Mouse (Mus musculus) frontal cortex, adult 2 months (tissue): Measurements from ENCODE around the gene Hibadh. TPM values are rescaled to one million over a fixed set of nuclear protein-coding genes. Genes with fewer than 3 reads are reported as not detected.
"Not testable (repeated sequence)": the region's sequence is repeated elsewhere in the genome, so short reads cannot be mapped to it uniquely, and the experiment has no call there.

Experiments
- DNase-seq, 2 experiments: peaks; one replicate each; pipeline ENCODE4 v3.0.0; 2022; ENCODE audit warnings: low spot score in 1 of 2; ENCODE audit errors: extremely low spot score in 1 of 2
- polyA plus RNA-seq: library from polyadenylated mRNA; depleted of rRNA; stranded (reverse); fragments of >200 nt; gene quantifications from 2 replicates; pipeline ENCODE4 v1.2.3, GENCODE M21; 2012; rRNA removed

Hibadh gene
- 72.7 and 73.7 TPM in 2 replicates for polyA plus RNA-seq

- peak; percentile 91 to 97 for DNase-seq
These were observed at the start of gene Hibadh for GRCm38 (mm10) chr6:52640224-52640712. Gene Hibadh (minus strand): TSS chr6:52640389.

- DNase-seq: no peak
These were observed 46.8 kb upstream of the Hibadh start for GRCm38 (mm10) chr6:52686901-52687500.

GRCm38 (mm10) chr6:52682607-52683006, 42.4 kb upstream of the Hibadh start:
- no peak for DNase-seq

GRCm38 (mm10) chr6:52681847-52682485, 41.8 kb upstream of the Hibadh start:
- no peak for DNase-seq

GRCm38 (mm10) chr6:52680458-52681032, 40.4 kb upstream of the Hibadh start:
- no peak for DNase-seq

- DNase-seq: no peak
These were observed 39.4 kb upstream of the Hibadh start for GRCm38 (mm10) chr6:52679565-52679964.

- not testable (repeated sequence) for DNase-seq
These were observed 37.3 kb upstream of the Hibadh start for GRCm38 (mm10) chr6:52677534-52677933.

- DNase-seq: no peak
These were observed 35.2 kb upstream of the Hibadh start for GRCm38 (mm10) chr6:52675222-52675921.

- DNase-seq: no peak
These were observed 34.4 kb upstream of the Hibadh start for GRCm38 (mm10) chr6:52674541-52674940.

GRCm38 (mm10) chr6:52673706-52674105, 33.5 kb upstream of the Hibadh start:
- no peak for DNase-seq

- DNase-seq: no peak
These were observed 32.4 kb upstream of the Hibadh start for GRCm38 (mm10) chr6:52672539-52672938.

- no peak for DNase-seq
These were observed 31.6 kb upstream of the Hibadh start for GRCm38 (mm10) chr6:52671791-52672190.

GRCm38 (mm10) chr6:52669878-52670277, 29.7 kb upstream of the Hibadh start:
- not testable (repeated sequence) for DNase-seq

GRCm38 (mm10) chr6:52667641-52668040, 27.5 kb upstream of the Hibadh start:
- DNase-seq: no peak

GRCm38 (mm10) chr6:52663021-52663420, 22.8 kb upstream of the Hibadh start:
- no peak for DNase-seq

- DNase-seq: no peak
These were observed 15.1 kb upstream of the Hibadh start for GRCm38 (mm10) chr6:52655266-52655665.

GRCm38 (mm10) chr6:52648806-52649205, 8.6 kb upstream of the Hibadh start:
- no peak for DNase-seq

- no peak for DNase-seq
These were observed 7.8 kb upstream of the Hibadh start for GRCm38 (mm10) chr6:52648031-52648430.

GRCm38 (mm10) chr6:52645926-52646325, 5.7 kb upstream of the Hibadh start:
- DNase-seq: no peak

GRCm38 (mm10) chr6:52642152-52642551, 2.0 kb upstream of the Hibadh start:
- no peak for DNase-seq

- DNase-seq: no peak
These were observed 887 bp upstream of the Hibadh start for GRCm38 (mm10) chr6:52641076-52641475.
